Mouse (Mus musculus) frontal cortex, adult (tissue): ENCODE measurements around the gene Aldh1a7.
A peak's percentile ranks its signal among the peaks of the same experiment; 100 is the strongest.
"Not testable (repeated sequence)": the region's sequence is repeated elsewhere in the genome, so short reads cannot be mapped to it uniquely, and the experiment has no call there.

Experiments
- ATAC-seq: cut with Nextera tagmentation; 2 replicates; pipeline ENCODE4 v1.9.2; 2017; ENCODE audit warnings: mild to moderate bottlenecking, moderate library complexity, mixed read lengths; ENCODE audit not compliant: low TSS enrichment

Aldh1a7 gene

DNA sequence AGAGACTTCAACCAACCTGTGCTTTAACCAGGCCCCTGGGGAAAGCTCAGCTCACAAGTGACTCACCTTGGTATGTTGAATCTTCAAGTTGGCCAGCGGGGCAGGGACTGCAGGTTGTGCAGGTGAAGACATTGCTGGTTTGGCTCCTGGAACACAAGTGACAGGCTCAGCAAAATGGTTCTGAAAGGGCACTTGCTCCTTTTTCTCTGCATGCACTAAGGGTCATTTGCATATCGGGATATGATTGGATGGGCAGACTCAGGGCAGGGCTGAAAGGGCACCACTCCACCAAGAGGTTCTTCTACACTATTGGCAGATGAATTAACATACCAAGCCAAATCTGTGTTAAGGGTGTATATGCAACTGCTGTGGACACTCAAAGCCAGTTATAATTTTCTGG is at the start of gene Aldh1a7:
Gene Aldh1a7, minus strand, starts transcription at position 182 of the 400 bp plus-strand sequence.
- ATAC-seq: no peak

DNA sequence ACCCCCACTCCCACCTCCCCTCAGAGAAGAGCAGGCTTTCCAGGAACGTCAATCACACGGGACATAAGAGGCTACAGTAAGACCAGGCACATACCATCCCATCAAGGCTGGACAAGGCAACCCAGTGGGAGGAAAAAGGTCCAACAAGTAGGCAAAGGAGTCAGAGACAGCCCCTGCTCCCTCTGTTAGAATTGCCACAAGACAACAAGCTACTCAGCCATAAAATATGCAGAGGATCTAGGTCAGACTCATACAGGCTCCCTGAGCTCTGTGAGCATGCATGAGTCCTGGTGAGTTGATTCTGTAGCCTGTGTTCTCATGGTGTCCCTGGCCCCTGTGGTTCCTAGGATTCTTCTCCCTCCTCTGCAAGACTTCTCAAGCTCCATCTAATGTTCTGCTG is 48.3 kb upstream of the Aldh1a7 start:
- no peak for ATAC-seq

DNA sequence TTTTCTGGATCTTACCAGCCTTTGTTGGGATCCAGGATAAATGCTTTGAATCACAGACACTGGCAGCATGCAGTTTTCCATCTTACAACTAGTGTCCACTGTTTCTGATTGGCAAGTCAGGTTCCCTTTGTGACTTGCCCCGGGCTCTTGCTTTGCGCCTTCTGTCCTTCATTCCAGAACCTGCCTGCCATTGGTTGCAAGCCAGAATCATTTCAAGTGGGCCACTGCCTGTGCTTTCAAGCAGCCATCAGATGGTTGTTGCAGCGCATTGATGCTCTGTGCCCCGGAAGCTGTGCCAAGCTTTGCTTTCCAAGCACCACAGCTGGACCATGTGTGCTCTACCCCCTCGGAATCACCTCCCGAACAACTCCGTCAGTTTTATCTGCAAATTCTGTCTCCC is 46.6 kb upstream of the Aldh1a7 start:
- no peak for ATAC-seq

DNA sequence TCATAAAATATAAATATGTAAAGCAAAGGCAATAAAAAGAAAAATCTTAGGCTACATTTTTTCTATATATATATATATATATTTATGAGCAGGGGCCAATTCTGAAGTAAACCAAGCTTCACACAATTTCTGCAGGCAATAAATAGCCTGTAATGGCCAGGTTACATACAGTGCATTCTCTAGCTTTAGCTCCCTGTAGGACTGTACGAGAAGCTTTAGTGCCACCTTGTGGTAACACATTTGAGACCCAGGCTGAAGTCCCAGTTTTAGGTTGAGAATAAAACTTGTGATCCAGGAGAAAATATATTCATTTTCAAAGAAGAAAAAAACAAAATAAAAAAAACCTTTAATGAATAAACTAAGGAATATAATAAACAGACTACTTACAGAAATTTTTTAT is 36.9 kb upstream of the Aldh1a7 start:
- peak; percentile 67; the same call in 1 of the 2 replicates for ATAC-seq

DNA sequence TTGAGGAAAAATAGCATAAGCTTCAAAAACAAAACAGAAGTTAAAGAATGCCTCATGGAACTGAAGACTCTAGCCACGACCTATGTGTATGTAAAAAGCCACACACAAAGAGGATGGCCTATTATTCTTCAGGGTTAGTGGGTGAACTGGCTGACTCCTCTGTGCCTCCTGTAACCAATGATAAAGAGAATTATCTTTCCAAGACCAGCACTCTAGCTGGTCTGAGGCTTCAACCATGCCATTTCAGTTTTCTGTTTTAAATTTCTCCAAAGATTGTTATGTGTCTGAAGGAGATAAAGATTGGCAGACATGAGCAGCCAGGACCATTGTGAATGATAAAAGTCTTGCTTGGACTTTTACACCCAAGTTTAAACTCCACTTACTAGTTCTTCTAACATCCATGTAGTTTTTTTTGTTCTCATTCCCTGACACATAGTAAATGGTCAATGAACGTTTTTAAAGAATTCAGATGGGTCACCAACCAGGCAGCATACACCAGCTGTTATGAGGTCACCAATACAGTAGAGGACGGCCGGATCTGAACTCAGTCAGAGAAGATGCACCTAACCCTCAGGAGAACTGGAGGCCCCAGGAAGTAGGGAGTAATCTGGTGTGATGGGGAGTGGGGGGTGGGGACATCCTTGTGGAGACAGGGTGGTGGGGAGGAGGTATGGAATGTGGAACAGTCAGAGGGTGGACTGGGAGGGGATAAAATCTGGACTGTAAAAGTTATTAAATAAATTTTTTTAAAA is 34.5 kb upstream of the Aldh1a7 start:
- no peak for ATAC-seq

DNA sequence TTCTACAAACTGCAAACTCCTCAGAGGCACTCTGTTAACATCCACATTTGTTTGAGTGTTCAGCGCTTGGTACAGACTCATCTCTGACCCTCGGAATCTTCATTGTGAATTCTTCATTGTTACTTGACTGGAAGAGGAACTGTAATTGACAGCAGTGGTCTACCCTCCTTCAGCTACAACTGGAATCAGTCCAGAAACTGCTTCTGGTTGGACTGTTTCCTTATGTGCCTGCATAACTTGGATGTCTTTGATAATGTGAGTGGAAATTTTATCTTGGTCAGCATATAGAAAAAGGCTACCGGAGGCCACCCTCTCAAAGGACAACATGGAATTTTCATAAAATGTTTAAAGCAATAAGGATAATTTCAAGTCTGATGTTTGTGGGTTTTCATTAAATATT is 33.8 kb upstream of the Aldh1a7 start:
- ATAC-seq: no peak

DNA sequence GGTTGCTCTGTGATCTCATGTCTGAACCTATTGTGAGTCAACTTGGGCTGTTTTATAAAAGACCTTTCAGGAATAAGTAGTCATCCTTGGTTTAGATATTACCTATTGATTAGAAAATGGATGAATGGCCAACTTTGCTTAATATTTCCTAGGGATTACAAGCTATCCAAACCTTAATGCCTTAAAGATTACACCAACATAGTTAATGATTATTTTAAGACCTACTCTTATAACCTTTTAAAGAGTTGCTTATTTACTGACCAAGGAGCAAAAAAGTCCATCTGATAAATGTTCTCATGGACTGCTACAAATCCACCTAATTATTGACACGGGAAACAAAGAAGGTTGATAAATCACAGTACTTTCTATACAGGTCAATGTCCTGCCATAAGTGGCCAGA is 17.3 kb upstream of the Aldh1a7 start:
- ATAC-seq: no peak

DNA sequence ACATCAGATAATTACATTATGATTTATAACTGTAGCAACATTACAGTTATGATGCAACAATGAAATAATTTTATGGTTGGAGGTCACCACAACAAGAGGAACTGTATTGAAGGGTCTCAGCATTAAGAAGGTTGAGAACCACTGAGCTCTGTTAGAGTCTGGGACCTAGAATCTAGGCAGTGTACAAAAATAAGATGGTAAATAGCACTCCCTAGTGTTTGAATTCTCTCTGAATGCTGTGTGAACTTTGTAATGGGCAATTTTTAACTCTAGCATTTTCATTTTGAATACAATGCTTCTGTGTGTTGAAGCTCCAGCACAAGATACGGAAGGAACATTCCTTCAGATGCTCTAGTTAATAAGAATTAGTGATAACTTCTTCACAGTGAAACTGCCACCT is 916 bp upstream of the Aldh1a7 start:
- ATAC-seq: peak; percentile 88

DNA sequence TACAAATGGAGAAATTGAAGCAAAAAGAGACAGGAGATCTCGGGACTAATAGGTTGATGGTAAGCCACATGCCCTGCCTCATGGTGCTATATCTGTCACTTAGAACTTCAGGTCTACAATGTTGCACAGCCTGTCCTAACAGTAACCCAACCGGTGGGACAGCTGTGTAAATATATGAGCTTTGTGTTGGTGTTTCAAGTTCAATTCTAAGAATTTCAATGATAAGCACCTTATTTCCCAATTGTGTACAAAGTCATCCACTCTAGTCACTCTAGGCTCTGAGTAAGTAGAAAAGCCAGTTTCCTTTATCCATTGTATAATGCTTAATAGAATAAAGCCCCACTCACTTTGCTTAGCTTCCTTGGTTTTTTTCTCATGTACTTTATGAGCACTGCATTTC is 4.4 kb downstream of the Aldh1a7 start:
- ATAC-seq: no peak

DNA sequence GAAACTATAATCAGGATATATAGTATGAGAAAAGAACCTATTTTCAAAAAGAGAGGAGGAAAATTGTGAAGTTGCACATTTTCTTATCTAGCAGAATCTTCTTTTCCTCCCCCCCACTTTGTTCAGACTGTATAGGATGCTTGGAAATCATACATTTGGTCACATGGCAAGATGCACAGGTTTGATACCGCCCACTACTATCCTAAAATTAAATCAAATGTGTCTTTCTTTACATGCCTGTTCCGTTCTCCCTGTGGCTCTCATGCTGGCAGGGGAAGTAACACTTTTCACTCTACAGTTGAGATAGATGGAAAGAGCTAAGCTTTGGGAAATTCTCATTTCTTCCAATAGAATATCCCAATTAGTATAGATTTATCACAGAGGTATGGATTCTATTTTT is 7.1 kb downstream of the Aldh1a7 start:
- ATAC-seq: peak; percentile 87

DNA sequence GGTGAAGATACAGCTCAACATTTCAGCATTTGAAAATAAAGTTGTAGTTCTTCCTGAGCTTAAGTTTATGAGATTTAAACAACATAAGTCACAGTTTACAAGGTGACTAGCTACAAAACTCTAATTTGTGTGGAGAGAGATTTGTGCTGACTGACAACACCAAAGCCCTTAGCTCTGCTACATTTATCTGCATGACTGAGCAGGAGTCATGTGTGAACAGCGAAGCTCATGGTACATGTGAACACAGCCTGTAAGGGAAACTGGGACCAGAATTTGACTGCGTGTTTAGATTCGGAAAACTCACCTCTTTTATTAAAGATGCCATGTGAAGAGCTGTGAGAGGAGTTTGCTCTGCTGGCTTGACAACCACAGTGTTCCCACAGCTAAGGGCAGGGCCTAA is 11.7 kb downstream of the Aldh1a7 start:
- ATAC-seq: no peak

DNA sequence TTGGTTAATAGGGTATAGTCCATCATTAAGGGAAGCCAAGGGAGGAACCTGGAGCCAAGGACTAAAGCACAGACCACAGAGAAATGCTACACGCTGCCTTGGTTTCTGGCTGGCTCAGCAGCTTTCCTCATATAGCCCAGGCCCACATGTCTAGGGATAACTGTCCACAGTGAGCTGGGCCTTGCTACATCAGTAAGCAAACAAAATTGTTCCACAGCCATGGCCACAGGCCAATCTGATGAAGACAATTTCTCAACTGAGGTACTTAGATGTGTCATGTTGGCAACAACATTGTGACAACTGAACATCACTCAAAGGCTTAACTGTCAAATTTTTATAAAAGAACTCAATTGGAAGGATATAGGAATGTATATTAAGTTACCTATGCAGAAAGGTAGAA is 12.3 kb downstream of the Aldh1a7 start:
- ATAC-seq: no peak

DNA sequence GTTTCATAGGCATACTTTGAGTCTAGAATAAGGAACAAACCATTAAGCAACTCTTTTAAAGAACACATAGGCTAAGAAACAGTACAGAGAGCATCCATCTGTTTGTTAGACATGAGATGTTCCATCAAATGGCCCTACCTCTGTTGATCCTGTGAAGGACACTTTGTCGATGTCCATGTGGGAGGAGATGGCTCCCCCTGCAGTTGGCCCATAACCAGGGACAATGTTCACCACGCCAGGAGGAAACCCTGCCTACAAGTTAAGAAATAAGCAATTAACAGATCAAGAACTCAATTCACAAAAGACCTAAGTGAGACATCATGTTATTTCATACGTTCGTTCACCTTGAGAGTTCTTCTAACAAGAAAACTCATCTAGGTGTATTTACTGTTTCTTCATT is 12.8 kb downstream of the Aldh1a7 start:
- ATAC-seq: no peak

DNA sequence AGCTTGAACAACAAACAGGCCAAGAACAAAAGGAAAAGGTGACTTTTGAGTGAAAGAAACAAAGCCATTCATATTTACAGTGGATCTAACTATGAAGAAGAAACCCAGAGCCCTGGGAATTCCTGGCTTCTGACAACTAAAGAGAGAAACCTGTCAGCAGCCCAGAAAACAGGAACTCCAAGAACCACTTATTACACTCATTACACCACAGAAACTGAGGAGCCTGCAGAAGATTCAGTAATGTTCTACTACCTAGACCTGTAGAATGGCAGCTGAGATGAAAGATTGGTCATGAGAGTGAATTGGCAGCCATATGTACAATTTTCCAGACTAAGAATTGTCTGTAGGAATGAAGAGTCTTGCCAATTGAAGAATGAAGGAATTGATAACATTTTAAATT is 20.2 kb downstream of the Aldh1a7 start:
- ATAC-seq: no peak

DNA sequence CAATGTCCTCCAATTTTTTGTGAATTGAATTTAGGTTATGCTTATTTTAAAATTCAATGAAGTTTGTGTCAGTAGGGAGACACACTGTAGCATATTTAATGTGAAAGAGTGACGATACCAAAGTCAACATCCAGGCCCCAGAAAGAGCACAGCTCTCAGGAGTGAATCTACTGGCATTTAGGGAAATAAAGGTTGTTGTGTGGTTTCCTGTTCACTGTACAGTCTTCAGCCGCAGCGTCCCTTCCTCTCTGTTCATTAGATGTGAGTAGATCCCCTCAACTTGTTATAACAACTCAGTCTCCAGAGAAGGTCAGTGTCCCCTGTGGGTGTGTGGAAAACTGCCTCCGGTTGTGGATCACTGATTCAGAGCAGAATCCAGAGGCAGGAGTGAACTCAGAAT is 20.6 kb downstream of the Aldh1a7 start:
- ATAC-seq: no peak

DNA sequence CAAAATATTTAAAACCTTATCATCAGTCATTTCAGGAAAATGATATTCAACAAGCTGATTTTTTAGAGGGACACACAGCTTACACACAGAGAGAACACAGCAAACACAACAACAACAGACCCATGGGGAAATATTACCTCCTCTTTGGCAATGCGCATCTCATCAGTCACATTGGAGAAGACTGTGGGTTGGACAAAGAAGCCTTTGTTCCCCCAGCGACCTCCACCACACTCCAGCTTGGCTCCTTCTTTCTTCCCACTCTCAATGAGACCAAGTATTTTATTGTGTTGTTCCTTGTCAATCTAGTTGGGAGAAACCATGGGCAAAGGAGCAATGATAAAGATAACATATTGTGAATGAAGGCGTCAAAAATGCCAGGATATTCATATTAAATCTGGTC is 25.3 kb downstream of the Aldh1a7 start:
- no peak for ATAC-seq

DNA sequence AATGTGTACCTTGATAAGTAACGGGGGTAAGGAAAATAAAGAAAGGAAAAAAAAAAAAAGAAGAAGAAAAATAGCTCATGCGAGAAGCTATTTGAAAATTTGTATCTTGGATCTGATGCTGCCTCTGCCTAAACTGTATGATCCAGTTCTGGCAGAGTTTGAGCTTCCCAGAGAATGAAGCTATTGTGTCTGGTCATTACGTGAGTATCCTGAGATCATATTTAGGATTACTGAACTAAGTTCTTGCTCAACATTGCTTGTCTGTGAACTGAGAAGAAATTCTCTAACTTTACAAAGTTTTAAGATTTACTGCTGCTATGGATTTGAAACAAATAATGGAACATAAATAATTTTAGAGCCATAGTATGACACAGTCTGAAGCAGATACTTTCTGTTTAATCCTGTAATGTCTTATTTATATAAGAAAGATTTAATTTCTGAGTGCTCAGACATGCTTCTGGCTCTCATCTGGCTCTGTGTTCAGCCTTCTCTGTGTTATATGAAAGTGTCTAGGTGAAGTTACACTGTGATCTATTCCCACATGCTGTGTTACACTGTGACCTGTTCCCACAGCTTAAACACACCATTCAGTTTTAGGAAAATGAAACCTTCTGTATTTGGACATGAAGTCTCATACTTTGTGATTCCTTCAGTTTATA is 49.5 kb downstream of the Aldh1a7 start:
- no peak for ATAC-seq

DNA sequence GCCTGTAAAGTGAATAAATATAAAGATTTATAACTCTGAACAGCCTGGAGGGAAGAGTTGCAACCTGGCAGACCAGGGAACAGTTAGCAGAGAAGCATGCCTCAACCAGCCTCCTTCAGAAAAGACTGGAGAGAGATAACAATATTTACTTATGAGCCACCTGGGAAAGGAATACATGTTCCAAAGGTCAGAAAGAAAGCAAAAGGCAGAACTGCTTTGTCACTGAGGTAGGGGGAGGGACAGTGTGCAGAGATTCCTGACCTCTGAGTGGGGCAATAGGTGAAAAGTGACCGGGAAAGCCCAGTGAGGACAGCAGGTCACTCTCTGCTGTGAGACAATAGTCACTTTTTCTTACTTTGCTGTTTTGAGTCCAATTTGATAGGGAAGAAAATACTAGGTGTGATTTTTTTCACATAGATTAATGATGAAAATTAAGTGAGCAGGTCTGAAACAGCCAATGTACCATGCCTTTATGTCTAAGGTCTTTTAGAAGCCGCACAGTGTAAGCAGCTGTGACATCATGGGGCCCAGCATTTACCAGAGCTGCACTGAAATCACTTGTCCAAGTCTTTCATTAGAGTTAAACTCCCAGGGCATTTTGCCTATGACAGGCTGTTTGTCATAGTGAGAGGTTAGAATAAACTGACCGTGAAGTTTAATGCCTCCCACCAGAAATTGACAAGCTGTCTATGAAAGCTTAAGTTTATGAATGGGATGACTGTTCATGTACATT is 73.1 kb downstream of the Aldh1a7 start:
- no peak for ATAC-seq

DNA sequence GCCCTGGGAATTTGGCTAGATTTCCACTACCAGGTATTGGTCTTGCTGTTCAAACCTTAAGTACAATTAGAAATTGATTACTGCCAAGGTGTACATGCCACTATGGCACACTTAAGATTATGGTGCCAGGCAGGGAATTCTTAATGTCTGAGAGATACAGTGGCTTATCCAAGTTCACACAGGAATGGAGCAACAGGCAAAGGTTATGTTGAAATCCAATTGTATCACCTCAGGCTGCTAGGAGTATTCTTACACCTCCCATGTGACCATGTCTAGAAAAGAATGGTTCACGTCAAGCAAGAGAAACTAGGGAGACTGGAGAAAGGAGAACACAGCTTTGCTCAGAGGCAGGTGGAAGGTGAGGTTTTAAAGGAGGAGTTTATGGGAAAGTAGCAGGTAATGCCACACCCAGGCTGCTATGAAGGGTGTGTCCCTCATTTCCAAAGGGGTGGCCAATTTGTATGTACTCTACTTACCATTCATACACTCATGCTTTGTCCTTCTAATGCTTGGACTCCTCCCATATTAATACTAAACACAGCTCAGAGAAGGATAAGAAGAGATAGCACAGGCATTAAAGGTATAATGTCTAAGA is 74.2 kb downstream of the Aldh1a7 start:
- no peak for ATAC-seq

DNA sequence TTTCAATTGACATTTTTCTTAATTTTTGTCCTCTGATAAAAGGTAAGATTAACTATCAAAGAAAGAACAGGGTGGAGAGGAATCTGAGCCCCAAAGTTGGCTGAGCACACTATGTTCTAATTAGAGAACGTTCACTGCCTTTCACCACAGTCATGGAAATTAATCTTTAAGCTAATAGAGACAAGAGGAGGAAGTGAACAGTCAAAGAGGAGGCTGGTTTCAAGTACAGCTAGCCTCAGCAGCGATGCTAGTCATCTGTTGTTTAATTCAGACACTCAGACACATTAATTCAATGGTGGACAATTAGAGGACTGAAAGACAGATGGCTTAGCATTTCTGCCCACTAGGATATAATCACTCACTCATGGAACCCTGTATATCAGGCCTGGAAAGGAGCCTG is 77.4 kb downstream of the Aldh1a7 start:
- ATAC-seq: no peak

DNA sequence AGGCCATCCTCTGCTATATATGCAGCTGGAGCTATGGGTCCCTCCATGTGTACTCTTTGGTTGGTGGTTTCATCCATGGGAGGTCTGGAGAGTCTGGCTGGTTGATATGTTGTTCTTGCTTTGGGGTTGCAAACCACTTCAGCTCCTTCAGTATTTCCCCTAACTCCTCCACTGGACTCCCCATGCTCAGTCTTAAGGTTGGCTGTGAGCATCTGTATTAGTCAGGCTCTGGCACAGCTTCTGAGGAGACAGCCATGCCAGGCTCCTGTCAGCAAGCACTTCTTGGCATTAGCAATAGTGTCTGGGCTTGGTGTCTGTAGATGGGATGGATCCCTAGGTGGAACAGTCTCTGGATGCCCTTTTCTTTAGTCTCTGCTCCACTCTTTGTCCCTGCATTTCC is 79.9 kb downstream of the Aldh1a7 start:
- not testable (repeated sequence) for ATAC-seq

DNA sequence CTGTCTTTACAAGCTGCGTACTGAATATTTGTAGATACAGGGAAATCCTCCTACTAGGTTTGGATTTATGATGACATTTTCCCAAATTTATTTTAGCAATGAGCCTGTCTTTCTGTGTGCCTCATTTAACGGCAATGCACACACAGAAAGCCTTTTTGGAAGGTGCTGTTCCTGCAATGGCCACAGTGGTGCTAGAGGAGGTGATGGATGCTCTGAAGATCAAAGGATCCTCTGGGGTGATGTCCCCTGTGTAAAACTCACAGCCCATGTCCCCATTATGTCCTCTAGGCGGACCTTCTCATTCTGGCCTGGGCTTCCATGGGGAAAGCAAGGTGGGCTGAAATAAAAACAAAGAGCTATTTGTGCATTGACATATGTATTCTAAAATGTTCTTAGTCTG is 83.0 kb downstream of the Aldh1a7 start:
- ATAC-seq: no peak
